Mouse (Mus musculus) heart, adult 2 months (tissue): ENCODE data around the gene Jmjd7.

Source experiments
- CTCF ChIP-seq: fragments of 200-600 bp; IDR thresholded peaks from 2 replicates; pipeline ENCODE4 v1.8.1; 2022; ENCODE audit warnings: antibody characterized with exemption, mild to moderate bottlenecking, moderate library complexity
- EP300 ChIP-seq: fragments of 200-500 bp; IDR thresholded peaks from 2 replicates; pipeline ENCODE4 v1.6.1; 2011; ENCODE audit warnings: low read depth, low read length, control low read depth; ENCODE audit not compliant: insufficient read depth

DNA sequence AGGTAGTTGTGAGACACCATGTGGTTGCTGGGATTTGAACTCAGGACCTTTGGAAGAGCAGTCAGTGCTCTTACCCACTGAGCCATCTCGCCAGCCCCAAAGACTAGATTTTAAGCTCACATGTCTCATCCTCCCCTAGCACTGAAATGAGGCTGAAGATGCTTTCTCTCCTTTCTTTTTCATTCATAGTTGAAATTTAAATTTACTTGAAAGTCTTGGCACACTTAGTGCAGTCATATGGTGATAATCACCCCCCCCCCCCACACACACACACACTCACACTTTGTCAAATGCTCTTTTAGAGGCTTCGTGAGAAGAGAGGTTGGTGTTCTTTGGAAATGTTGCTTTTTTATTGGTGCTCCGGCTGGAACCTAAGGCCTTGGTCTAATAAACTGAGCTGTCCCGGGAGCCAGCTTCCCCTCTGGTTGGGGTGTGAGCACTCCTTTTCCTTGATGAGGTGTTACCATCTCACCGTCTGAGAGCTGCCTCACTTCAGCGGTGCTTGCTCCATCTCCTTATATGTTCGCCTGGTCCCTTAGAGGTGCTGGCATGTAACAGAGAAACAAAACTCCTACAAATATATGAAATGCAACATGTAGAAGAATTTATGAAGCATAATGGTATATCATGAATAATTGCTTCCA, 46.8 kb upstream of the Jmjd7 start:
- no peak for TF ChIP-seq CTCF
- no peak for TF ChIP-seq EP300
